Mouse (Mus musculus) adrenal gland, adult 2 months (tissue): ENCODE data around the gene D11Wsu47e. TPM values are rescaled to one million over a fixed set of nuclear protein-coding genes. Genes with fewer than 3 reads are reported as not detected.

ENCODE experiments used
- DNase-seq: peaks from one replicate; pipeline ENCODE4 v3.0.0; 2021
- polyA plus RNA-seq: library from polyadenylated mRNA; depleted of rRNA; stranded (reverse); fragments of >200 nt; gene quantifications from 2 replicates; pipeline ENCODE4 v1.2.3, GENCODE M21; 2012
- total RNA-seq, 2 experiments: library from RNA; stranded (reverse); gene quantifications; 2 replicates each; pipeline ENCODE4 v1.2.3; 2021

Gene D11Wsu47e
- total and polyA plus RNA-seq, 3 experiments = 4.0 to 17.8 (median 13.4) TPM

- DNase-seq = peak; percentile 51
Observed at GRCm38 (mm10) chr11:113666648-113667047, 17.6 kb upstream of the D11Wsu47e start.

- no peak for DNase-seq
Observed at GRCm38 (mm10) chr11:113667122-113667521, 17.1 kb upstream of the D11Wsu47e start.

GRCm38 (mm10) chr11:113667704-113668103 lies 16.5 kb upstream of the D11Wsu47e start:
- no peak for DNase-seq

- DNase-seq = no peak
Observed at GRCm38 (mm10) chr11:113668857-113669256, 15.4 kb upstream of the D11Wsu47e start.

GRCm38 (mm10) chr11:113669711-113670110 lies 14.5 kb upstream of the D11Wsu47e start:
- DNase-seq = no peak

- no peak for DNase-seq
Observed at GRCm38 (mm10) chr11:113673614-113674013, 10.6 kb upstream of the D11Wsu47e start.

GRCm38 (mm10) chr11:113674595-113674994 lies 9.6 kb upstream of the D11Wsu47e start:
- no peak for DNase-seq

GRCm38 (mm10) chr11:113676847-113677246 lies 7.4 kb upstream of the D11Wsu47e start:
- DNase-seq = no peak

- no peak for DNase-seq
Observed at GRCm38 (mm10) chr11:113677378-113677777, 6.8 kb upstream of the D11Wsu47e start.

GRCm38 (mm10) chr11:113678373-113678772 lies 5.8 kb upstream of the D11Wsu47e start:
- DNase-seq = no peak

- no peak for DNase-seq
Observed at GRCm38 (mm10) chr11:113680954-113681353, 3.3 kb upstream of the D11Wsu47e start.

- no peak for DNase-seq
Observed at GRCm38 (mm10) chr11:113681979-113682378, 2.2 kb upstream of the D11Wsu47e start.

GRCm38 (mm10) chr11:113682897-113683626 lies 1.1 kb upstream of the D11Wsu47e start:
- DNase-seq = peak; percentile 86

GRCm38 (mm10) chr11:113683627-113683956 lies 620 bp upstream of the D11Wsu47e start:
- no peak for DNase-seq

- no peak for DNase-seq
Observed at GRCm38 (mm10) chr11:113684707-113685426, 655 bp downstream of the D11Wsu47e start.

GRCm38 (mm10) chr11:113687031-113687430 lies 2.8 kb downstream of the D11Wsu47e start:
- DNase-seq = no peak

- DNase-seq = no peak
Observed at GRCm38 (mm10) chr11:113690506-113690905, 6.3 kb downstream of the D11Wsu47e start.

- DNase-seq = no peak
Observed at GRCm38 (mm10) chr11:113691318-113691717, 7.1 kb downstream of the D11Wsu47e start.

GRCm38 (mm10) chr11:113691851-113692250 lies 7.6 kb downstream of the D11Wsu47e start:
- no peak for DNase-seq

- no peak for DNase-seq
Observed at GRCm38 (mm10) chr11:113697571-113697970, 13.4 kb downstream of the D11Wsu47e start.

GRCm38 (mm10) chr11:113698013-113698545 lies 13.9 kb downstream of the D11Wsu47e start:
- no peak for DNase-seq

- no peak for DNase-seq
Observed at GRCm38 (mm10) chr11:113699643-113700042, 15.4 kb downstream of the D11Wsu47e start.

- DNase-seq = peak; percentile 84
Observed at GRCm38 (mm10) chr11:113703758-113704157, 19.5 kb downstream of the D11Wsu47e start.
